Mouse (Mus musculus) forebrain, postnatal 0 days (tissue): Measurements from ENCODE around the gene Wdr1. TPM values are rescaled to one million over a fixed set of nuclear protein-coding genes. Genes with fewer than 3 reads are reported as not detected.

Experiments used
- ATAC-seq: fragments of 200-750 bp; cut with Nextera tagmentation; 2 replicates; pipeline ENCODE4 v1.8.0; 2017; ENCODE audit warnings: mild to moderate bottlenecking, moderate library complexity
- DNase-seq: peaks from one replicate; pipeline ENCODE4 v3.0.0-alpha.2; 2015
- H3K27ac ChIP-seq: fragments of 300-500 bp; sonication (generic); 2 replicates; pipeline ENCODE4 v1.5.1; 2014; ENCODE audit warnings: low read depth, mild to moderate bottlenecking, antibody characterized with exemption, low read length, moderate library complexity, mixed read lengths
- H3K27me3 ChIP-seq: fragments of 300-500 bp; sonication (generic); 2 replicates; pipeline ENCODE4 v1.6.1; 2014; ENCODE audit warnings: mild to moderate bottlenecking, low read length, mixed read lengths; ENCODE audit not compliant: insufficient read depth
- H3K36me3 ChIP-seq: fragments of 300-500 bp; sonication (generic); 2 replicates; pipeline ENCODE4 v1.6.1; 2014; ENCODE audit warnings: mild to moderate bottlenecking, moderate library complexity; ENCODE audit not compliant: insufficient read depth
- H3K4me1 ChIP-seq: fragments of 300-500 bp; sonication (generic); 2 replicates; pipeline ENCODE4 v1.6.1; 2014; ENCODE audit warnings: antibody characterized with exemption; ENCODE audit not compliant: insufficient read depth
- H3K4me2 ChIP-seq: fragments of 300-500 bp; sonication (generic); 2 replicates; pipeline ENCODE4 v1.6.1; 2014; ENCODE audit warnings: low read depth, mild to moderate bottlenecking, moderate library complexity
- H3K4me3 ChIP-seq: fragments of 300-500 bp; sonication (generic); 2 replicates; pipeline ENCODE4 v1.5.1; 2014; ENCODE audit warnings: low read depth, low read length, mixed read lengths
- H3K9ac ChIP-seq: fragments of 300-500 bp; sonication (generic); 2 replicates; pipeline ENCODE4 v1.6.1; 2014; ENCODE audit warnings: mild to moderate bottlenecking
- H3K9me3 ChIP-seq: fragments of 300-500 bp; sonication (generic); 2 replicates; pipeline ENCODE4 v1.6.1; 2016; ENCODE audit warnings: low read length
- CTCF ChIP-seq: sonication (generic); IDR thresholded peaks from 2 replicates; pipeline ENCODE4 v1.5.1; 2016; ENCODE audit warnings: antibody characterized with exemption, control low read depth, low read depth
- WGBS: fragments of 180-500 bp; shearing (Covaris S2); extraction: QIAGEN DNeasy Blood & Tissue Kit; methylation state at CpG from one replicate; pipeline ENCODE4 v1.1.7; 2014; 5-methylcytosine and 5-hydroxymethylcytosine counted together
- polyA plus RNA-seq: library from polyadenylated mRNA; unstranded; fragments of >200 nt; fragmentation: Nextera tagmentation; extraction: Ambion mirVana; gene quantifications from 2 replicates; pipeline ENCODE4 v1.2.1, GENCODE M21; 2015
- total RNA-seq: library from RNA; depleted of rRNA; stranded (reverse); fragments of >200 nt; gene quantifications from 2 replicates; pipeline ENCODE4 v1.2.3, GENCODE M21; 2014

The Wdr1 gene
- total and polyA plus RNA-seq, 2 experiments from 2014 or later, result 192 to 256 TPM

DNA sequence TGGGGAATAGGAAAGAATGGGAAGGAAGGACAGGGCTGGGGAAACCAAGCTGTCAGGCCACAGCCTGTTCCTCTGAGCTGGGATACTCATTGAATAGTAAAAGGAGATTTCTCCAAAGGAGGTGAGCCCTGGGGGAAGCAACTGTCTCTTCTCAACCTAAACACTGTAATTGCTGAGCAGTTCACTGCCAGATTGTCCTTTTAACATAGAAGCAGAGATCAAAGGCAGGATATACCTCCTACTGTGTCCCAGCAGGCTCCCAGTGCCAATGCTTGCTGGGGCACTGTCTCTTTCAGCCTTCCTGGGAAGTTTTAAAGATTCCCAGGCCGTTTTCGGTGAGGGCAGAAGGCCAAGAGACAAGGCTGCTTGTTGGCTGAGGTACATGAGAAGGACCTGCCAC, 50.0 kb downstream of the Wdr1 start:
- WGBS, result 27% methylated on average over 2 of the region's 2 CpGs
- H3K9ac ChIP-seq, result no peak overlapping the region
- no peaks in the 10 kb centered on the region for H3K9me3 ChIP-seq
- H3K4me3 ChIP-seq, result no peak overlapping the region
- H3K27ac ChIP-seq, result no peak overlapping the region
- ATAC-seq (no peak), DNase-seq (no peak)
- no peak for TF ChIP-seq CTCF
- H3K36me3 ChIP-seq, result no peaks in the 10 kb centered on the region
- H3K4me2 ChIP-seq, result no peak overlapping the region
- H3K4me1 ChIP-seq, result no peaks in the 10 kb centered on the region
- no peaks in the 10 kb centered on the region for H3K27me3 ChIP-seq

GRCm38 (mm10) chr5:38509568-38509967, 53.5 kb downstream of the Wdr1 start:
- Histone ChIP-seq H3K4me3 (no peak overlapping the region), H3K27me3 (no peaks in the 10 kb centered on the region), H3K4me1 (no peaks in the 10 kb centered on the region), H3K9ac (no peak overlapping the region), H3K36me3 (no peaks in the 10 kb centered on the region), H3K4me2 (no peak overlapping the region), H3K27ac (no peak overlapping the region), H3K9me3 (no peaks in the 10 kb centered on the region)
- no peak for TF ChIP-seq CTCF
- ATAC-seq (no peak), DNase-seq (no peak)
- 79% methylated on average over 4 of the region's 4 CpGs for WGBS

DNA sequence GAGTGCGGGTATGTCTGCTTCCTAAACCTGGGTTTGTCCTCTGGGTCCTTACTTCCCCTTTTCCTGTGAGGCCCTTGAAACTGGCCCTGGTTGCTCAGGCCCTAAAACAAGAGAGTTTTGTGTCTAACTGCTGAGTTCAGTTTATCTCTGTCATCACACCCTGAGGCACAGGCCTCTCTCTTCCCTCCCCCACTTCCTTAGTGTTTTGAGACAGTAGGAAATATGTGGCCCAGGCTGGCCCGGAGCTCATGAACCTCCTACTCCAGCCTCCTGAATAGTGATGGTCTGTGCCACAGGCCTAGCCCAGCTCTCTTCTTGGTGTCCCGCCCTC, 57.6 kb downstream of the Wdr1 start:
- H3K9me3 ChIP-seq, result no peaks in the 10 kb centered on the region
- no peak for TF ChIP-seq CTCF
- H3K4me1 ChIP-seq, result no peaks in the 10 kb centered on the region
- DNase-seq (no peak), ATAC-seq (no peak)
- no peak overlapping the region for H3K4me3 ChIP-seq
- H3K36me3 ChIP-seq, result no peaks in the 10 kb centered on the region
- H3K27ac ChIP-seq, result no peak overlapping the region
- H3K27me3 ChIP-seq, result no peaks in the 10 kb centered on the region
- 90% methylated on average over 3 of the region's 3 CpGs for WGBS
- H3K4me2 ChIP-seq, result no peak overlapping the region
- no peak overlapping the region for H3K9ac ChIP-seq

GRCm38 (mm10) chr5:38504747-38505434, 58.1 kb downstream of the Wdr1 start:
- Histone ChIP-seq H3K27me3 (no peaks in the 10 kb centered on the region), H3K9ac (no peak overlapping the region), H3K4me3 (no peak overlapping the region), H3K4me2 (no peak overlapping the region), H3K4me1 (no peaks in the 10 kb centered on the region), H3K27ac (no peak overlapping the region), H3K9me3 (no peaks in the 10 kb centered on the region), H3K36me3 (no peaks in the 10 kb centered on the region)
- WGBS, result 70% methylated on average over 6 of the region's 6 CpGs
- DNase-seq, result no peak
- no peak for ATAC-seq
- no peak for TF ChIP-seq CTCF

DNA sequence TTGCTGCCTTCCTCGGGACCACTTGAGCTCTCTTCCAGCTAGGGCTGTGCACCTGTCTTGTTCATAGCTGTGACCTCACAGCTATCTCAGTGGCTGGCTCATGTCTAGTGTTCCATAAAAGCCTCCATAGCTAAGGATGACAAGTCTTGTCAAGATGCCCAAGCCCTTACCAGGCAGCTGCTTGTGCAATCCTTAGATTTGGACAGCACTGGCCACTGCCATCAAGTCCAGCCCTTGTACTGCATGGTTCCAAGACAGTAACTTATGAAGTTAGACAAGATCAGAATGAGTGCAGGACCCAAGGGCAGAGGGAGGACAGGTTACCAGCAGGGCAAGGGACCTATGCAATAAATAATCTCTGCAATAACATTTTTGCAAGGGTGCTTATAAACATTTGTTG, 58.9 kb downstream of the Wdr1 start:
- ATAC-seq (no peak), DNase-seq (no peak)
- no peaks in the 10 kb centered on the region for H3K36me3 ChIP-seq
- no peaks in the 10 kb centered on the region for H3K27me3 ChIP-seq
- H3K9me3 ChIP-seq, result no peaks in the 10 kb centered on the region
- no peak overlapping the region for H3K4me3 ChIP-seq
- no peak overlapping the region for H3K4me2 ChIP-seq
- WGBS, result 80% methylated on average over 1 of the region's 1 CpGs
- H3K4me1 ChIP-seq, result no peaks in the 10 kb centered on the region
- TF ChIP-seq CTCF, result no peak
- H3K27ac ChIP-seq, result no peak overlapping the region
- H3K9ac ChIP-seq, result no peak overlapping the region

- no peak for ATAC-seq
- 95% methylated on average over 4 of the region's 4 CpGs for WGBS
- Histone ChIP-seq H3K4me3 (no peak within 1 kb of the TSS), H3K27me3 (no peaks in the 10 kb centered on the region), H3K4me2 (no peak within 1 kb of the TSS), H3K4me1 (no peaks in the 10 kb centered on the region), H3K27ac (no peak within 1 kb of the TSS), H3K36me3 (no peaks in the 10 kb centered on the region), H3K9ac (no peak within 1 kb of the TSS), H3K9me3 (no peaks in the 10 kb centered on the region)
- TF ChIP-seq CTCF, result no peak
- no peak for DNase-seq
These were observed 60.0 kb downstream of the Wdr1 start, which contains the start of gene Slc2a9 for GRCm38 (mm10) chr5:38502992-38503391. Slc2a9 (minus strand) TSS chr5:38503143.

GRCm38 (mm10) chr5:38500043-38500442, 63.0 kb downstream of the Wdr1 start:
- Histone ChIP-seq H3K4me3 (no peak overlapping the region), H3K4me1 (no peaks in the 10 kb centered on the region), H3K27me3 (no peaks in the 10 kb centered on the region), H3K9me3 (no peaks in the 10 kb centered on the region), H3K36me3 (no peaks in the 10 kb centered on the region), H3K9ac (no peak overlapping the region), H3K27ac (0 out of 2 replicates have a peak overlapping the region, but pooled peaks have one; percentile 45), H3K4me2 (no peak overlapping the region)
- DNase-seq (no peak), ATAC-seq (no peak)
- 93% methylated on average over 8 of the region's 8 CpGs for WGBS
- no peak for TF ChIP-seq CTCF
